Mouse (Mus musculus): ENCODE data around the gene Tmem106c.

DNA sequence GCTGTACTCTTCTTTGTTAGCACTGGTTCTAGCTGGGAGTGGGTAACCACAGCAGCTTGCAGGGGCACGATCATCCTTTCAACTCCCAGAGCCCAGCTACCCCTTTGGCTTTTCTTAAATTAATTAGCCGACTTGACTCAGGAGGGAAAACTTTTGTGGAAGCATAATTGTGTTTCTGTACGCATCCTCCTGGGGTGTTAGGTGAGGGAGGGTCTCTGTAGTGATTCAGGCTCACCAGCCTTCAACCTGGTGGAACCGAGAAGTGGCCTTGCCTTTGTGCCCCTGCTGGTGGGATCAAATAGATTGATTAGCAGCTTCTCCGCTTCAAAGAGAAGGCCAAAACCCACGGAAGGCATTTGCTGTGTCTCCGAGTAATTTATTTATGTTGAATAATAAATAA, 36.0 kb downstream of the Tmem106c start:
- TF ChIP-seq CEBPB (IDR thresholded peaks at IDR 0.05; ENCODE audit: insufficient read depth, poor library complexity, severe bottlenecking): no peak
- no peak for TF ChIP-seq MAX (IDR thresholded peaks at IDR 0.05; ENCODE audit: low read depth)
- no peak for TF ChIP-seq MYOD1 (IDR thresholded peaks at IDR 0.05; ENCODE audit: control insufficient read depth in 1 of 3, insufficient read length in 2 of 3, low read depth in 2 of 3)
- no peak for TF ChIP-seq POLR2AphosphoS2 (IDR thresholded peaks at IDR 0.05; ENCODE audit: insufficient read length, low read depth)
- no peak for TF ChIP-seq POLR2A (IDR thresholded peaks at IDR 0.05; ENCODE audit: insufficient read length, low read depth)
- no peak for TF ChIP-seq TCF3 (IDR thresholded peaks at IDR 0.05; ENCODE audit: insufficient read length, low read depth)
- TF ChIP-seq USF1 (IDR thresholded peaks at IDR 0.05; ENCODE audit: low read depth): no peak
